Mouse (Mus musculus): ENCODE measurements around the gene Cyp2f2. TPM values are rescaled to one million over a fixed set of nuclear protein-coding genes. Genes with fewer than 3 reads are reported as not detected.

The Cyp2f2 gene
- 1.2 TPM in 2 replicates for polyA plus RNA-seq (2015; fragmentation: Nextera tagmentation; extraction: Ambion mirVana)

GRCm38 (mm10) chr7:27119676-27120075 is at the start of gene Cyp2f2:
Gene Cyp2f2 (plus strand): TSS chr7:27119909.

DNA sequence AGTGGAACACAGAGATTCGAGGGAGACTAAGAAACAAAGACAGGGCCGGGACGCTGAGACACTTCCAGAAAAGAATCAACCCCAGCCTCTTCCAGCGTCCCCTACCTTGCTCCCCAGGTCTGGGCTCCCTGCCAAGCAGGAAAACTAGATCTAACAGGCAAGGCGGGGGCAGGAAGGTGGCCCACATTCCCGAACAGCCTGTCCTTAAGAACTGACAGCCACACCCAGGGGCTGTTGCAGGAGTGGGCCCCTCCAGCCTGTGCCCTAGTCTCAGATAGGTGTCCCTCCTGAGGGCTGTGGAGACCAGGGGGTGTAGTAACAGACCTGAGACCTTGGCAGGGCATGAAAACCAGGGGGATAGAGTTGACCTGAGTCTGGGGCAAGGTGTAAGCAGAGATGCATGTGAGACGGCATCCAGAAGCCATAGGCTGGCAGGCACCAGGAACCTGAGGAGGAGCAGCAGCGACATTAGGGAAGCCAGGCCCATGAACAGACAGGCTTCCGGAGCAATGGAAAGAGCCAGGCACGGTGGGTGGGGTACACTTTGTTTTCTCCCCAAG is 33.6 kb downstream of the Cyp2f2 start, which contains the start of gene Cyp2t4:
TSS of gene Cyp2t4 (plus strand) at position 510 of the 560 bp plus-strand sequence.

DNA sequence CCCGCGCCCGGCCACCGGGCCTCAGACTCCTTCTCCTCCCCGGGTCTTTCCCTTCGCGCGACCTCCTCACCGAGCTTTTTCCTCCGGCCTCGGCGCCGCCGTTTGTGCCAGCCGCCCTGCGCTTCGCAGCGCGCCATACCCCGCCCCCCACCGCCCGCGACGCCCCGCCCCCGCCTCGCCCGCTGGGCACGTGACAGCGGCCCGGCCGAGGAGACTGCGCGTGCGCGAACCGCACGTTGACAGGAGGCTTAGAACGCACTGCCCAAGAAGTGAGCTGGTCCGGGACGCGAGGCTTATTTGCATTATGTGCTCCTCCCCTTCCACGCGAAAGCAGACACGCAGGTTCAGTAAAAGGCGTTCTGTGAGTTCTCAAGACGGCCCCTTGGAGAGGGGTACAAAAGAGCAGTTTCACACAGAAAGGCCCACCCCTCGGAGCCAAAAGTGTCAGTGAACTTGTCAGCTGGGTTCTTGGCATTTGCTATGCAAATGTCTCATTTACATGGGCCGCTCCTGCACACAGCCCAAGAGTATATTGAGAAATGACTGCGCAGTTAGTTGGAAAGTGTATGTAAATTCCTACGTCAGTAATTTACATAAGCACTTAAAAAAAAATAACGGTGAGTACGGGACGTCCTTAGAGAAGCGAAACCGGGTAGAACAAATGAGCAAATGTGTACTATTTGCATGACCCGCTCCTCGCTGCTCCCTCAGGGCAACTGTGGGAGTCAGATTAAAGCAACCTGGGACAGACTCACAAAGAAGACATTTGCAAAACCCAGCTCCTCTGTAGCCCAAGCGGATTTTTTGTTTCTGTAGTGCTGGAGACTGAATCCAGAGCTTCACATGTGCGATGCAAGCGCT is 47.1 kb downstream of the Cyp2f2 start, which contains the start of gene Egln2:
TSS of gene Egln2 (minus strand) at position 189 of the 861 bp plus-strand sequence.

DNA sequence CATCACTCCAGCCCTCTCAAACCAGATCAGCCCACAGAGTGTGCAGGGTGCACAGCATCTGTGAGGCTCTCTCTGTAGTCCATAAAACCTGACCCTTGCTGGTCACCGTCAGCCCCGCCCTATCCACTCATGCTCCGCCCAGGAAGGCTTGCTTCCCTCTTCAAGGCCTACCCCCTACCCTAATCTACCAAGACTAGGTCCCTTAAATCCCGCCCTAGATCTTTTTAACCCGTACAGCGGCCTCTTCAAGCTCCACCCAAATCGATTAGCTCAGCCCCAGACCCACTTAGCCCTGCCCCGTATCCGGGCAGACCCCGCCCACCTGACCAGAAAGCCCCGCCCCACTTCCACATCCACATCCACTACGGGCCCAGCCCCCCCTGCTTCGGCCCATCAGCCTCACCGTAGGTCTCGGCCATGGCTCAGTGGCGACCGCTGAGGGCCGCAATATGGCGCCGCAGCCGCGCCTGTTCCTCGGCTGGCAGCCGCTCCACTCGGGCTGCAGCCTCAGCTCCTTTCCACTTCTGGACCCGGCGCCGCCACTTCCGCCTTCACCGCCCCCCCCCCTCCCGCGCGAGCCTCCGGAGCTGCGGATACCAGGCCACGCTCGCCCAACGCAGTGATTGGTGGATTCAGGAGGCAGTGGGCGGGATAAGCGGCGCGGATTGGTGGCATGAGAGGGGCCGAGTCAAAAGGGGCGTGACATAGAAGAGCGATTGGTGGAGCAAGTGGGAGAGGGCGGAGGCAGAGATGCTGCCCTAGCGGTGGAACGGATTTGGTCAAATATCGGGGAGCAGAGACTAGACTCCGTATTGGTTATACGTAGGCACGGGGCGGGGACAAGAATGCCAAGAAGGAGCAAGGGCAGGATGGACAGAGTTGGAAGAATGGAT is 58.9 kb downstream of the Cyp2f2 start, which contains the start of gene Rab4b:
TSS of gene Rab4b (minus strand) at position 573 of the 893 bp plus-strand sequence.

GRCm38 (mm10) chr7:27180837-27181695 is 61.4 kb downstream of the Cyp2f2 start, which contains the start of the genes Gm21983 and Mia:
Gene Gm21983 (minus strand): TSS chr7:27181086.
Gene Mia (minus strand): TSS chr7:27181157.

Small RNAs within 50 kb of the gene (microRNA-seq; reads per million reads assigned to microRNA genes)
- not detected for gene Mir3101

Other genes with a start within 250 kb of the Cyp2f2 start
- not detected in 2 replicates for gene Cyp2a22, start 180.5 kb upstream of the Cyp2f2 start, polyA plus RNA-seq (2015; fragmentation: Nextera tagmentation; extraction: Ambion mirVana)
- not detected in 2 replicates for gene Cyp2a12, start 90.8 kb upstream of the Cyp2f2 start, polyA plus RNA-seq (2015; fragmentation: Nextera tagmentation; extraction: Ambion mirVana)
- gene Cyp2t4, start 33.8 kb downstream of the Cyp2f2 start, polyA plus RNA-seq (2015; fragmentation: Nextera tagmentation; extraction: Ambion mirVana) = not detected in 2 replicates
- gene Egln2, start 46.9 kb downstream of the Cyp2f2 start, polyA plus RNA-seq (2015; fragmentation: Nextera tagmentation; extraction: Ambion mirVana) = 51.9 and 54.2 TPM in 2 replicates
- gene Rab4b, start 59.0 kb downstream of the Cyp2f2 start, polyA plus RNA-seq (2015; fragmentation: Nextera tagmentation; extraction: Ambion mirVana) = 78.5 and 84.2 TPM in 2 replicates
- gene Gm21983, start 61.2 kb downstream of the Cyp2f2 start, polyA plus RNA-seq (2015; fragmentation: Nextera tagmentation; extraction: Ambion mirVana) = not detected in 2 replicates
- 0.49 and 0.75 TPM in 2 replicates for gene Mia, start 61.2 kb downstream of the Cyp2f2 start, polyA plus RNA-seq (2015; fragmentation: Nextera tagmentation; extraction: Ambion mirVana)
- gene BC024978, start 75.9 kb downstream of the Cyp2f2 start, polyA plus RNA-seq (2015; fragmentation: Nextera tagmentation; extraction: Ambion mirVana) = 2.2 and 2.4 TPM in 2 replicates
- gene Snrpa, start 76.4 kb downstream of the Cyp2f2 start, polyA plus RNA-seq (2015; fragmentation: Nextera tagmentation; extraction: Ambion mirVana) = 88.1 and 89.0 TPM in 2 replicates
- 3.4 and 3.6 TPM in 2 replicates for gene Itpkc, start 108.8 kb downstream of the Cyp2f2 start, polyA plus RNA-seq (2015; fragmentation: Nextera tagmentation; extraction: Ambion mirVana)
- gene Coq8b, start 113.1 kb downstream of the Cyp2f2 start, polyA plus RNA-seq (2015; fragmentation: Nextera tagmentation; extraction: Ambion mirVana) = 13.0 and 14.1 TPM in 2 replicates
- 21.1 and 22.5 TPM in 2 replicates for gene Numbl, start 138.5 kb downstream of the Cyp2f2 start, polyA plus RNA-seq (2015; fragmentation: Nextera tagmentation; extraction: Ambion mirVana)
- gene Ltbp4, start 217.8 kb downstream of the Cyp2f2 start, polyA plus RNA-seq (2015; fragmentation: Nextera tagmentation; extraction: Ambion mirVana) = 100 and 115 TPM in 2 replicates
- 26.1 and 28.3 TPM in 2 replicates for gene Shkbp1, start 236.1 kb downstream of the Cyp2f2 start, polyA plus RNA-seq (2015; fragmentation: Nextera tagmentation; extraction: Ambion mirVana)
- gene Gm20479, start 237.5 kb downstream of the Cyp2f2 start, polyA plus RNA-seq (2015; fragmentation: Nextera tagmentation; extraction: Ambion mirVana) = 0.51 and 1.5 TPM in 2 replicates